Comparison of ENCODE assay signal across 15 mouse cellular contexts in the genomic region with DNA sequence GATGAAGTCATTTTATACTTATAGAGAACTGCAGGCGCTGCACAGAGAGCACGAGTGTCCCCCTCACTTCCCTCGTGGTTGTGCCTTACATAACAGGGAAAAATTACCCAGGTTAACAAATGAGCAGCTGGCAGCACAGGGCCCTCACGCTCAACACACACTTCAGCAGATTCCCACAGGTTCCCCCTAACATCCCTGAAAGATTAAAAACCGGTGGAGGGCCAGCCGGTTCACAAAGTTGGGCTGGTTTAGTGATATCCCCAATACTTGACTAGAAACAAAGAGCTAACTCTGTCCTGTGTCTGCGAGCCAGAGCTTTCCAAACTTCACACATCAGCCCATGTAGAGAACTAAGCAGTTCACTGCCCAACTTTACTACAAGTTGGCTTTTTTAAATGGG. TPM values are rescaled to one million over a fixed set of nuclear protein-coding genes. Genes with fewer than 3 reads are reported as not detected.
DNase-seq lines count a peak whose midpoint lies in the region; ATAC-seq and TF ChIP-seq lines count a peak whose summit lies in the region.
"Had no signal": no experiment of that assay in that cellular context is flagged by ENCODE, and none has a peak within 500 bp of the region (broad histone marks: within the 10 kb centered on the region; RNA-seq: fewer than 3 reads in every experiment).

No protein-coding gene starts in this region.

- H3K4me3 ChIP-seq in heart, adult 2 months, result no peak overlapping the region
- no peak overlapping the region for H3K4me3 ChIP-seq in limb, embryonic 13.5 days
- no peak overlapping the region for H3K4me3 ChIP-seq in limb, embryonic 10.5 days
- peak overlapping the region; percentile 20; the same call in 1 of the 2 replicates for H3K4me3 ChIP-seq in brown adipose tissue, adult 24 weeks (ENCODE audit: insufficient read depth, low read depth, low read length)
- no peak overlapping the region for H3K4me3 ChIP-seq in lung, postnatal 0 days (ENCODE audit: low read depth, low read length)
- H3K4me3 ChIP-seq: forebrain, embryonic 13.5 days had no signal

- TF ChIP-seq POLR2A in heart, adult 2 months (IDR thresholded peaks at IDR 0.05; ENCODE audit: insufficient read depth, low read depth, low read length), result no peak

- no peak for ATAC-seq in limb, embryonic 13.5 days (ENCODE audit: low FRiP score, low read depth)
- no peak for ATAC-seq in lung, postnatal 0 days
- ATAC-seq in activated CD4-positive, CD25-positive, alpha-beta regulatory T cell, adult 4 months, result no peak
- ATAC-seq: forebrain, embryonic 13.5 days had no signal

- H3K4me1 ChIP-seq in heart, adult 2 months (ENCODE audit: control insufficient read depth, insufficient read depth, low read length), result peaks cover 18% of the 10 kb centered on the region
- H3K4me1 ChIP-seq in limb, embryonic 13.5 days, result peaks cover 30% of the 10 kb centered on the region
- H3K4me1 ChIP-seq in limb, embryonic 10.5 days, result peaks cover 24% of the 10 kb centered on the region
- H3K4me1 ChIP-seq in brown adipose tissue, adult 24 weeks (ENCODE audit: control insufficient read depth, insufficient read depth, insufficient read length, low read length), result peaks cover 29% of the 10 kb centered on the region
- H3K4me1 ChIP-seq in lung, postnatal 0 days (ENCODE audit: insufficient read depth, low read depth, low read length), result peaks cover 15% of the 10 kb centered on the region

- H3K27me3 ChIP-seq in heart, adult 2 months (ENCODE audit: control insufficient read depth, insufficient read depth, low read length), result no peaks in the 10 kb centered on the region
- H3K27me3 ChIP-seq in limb, embryonic 13.5 days, result peaks cover 6% of the 10 kb centered on the region; the same call in 1 of the 2 replicates
- peaks cover 28% of the 10 kb centered on the region for H3K27me3 ChIP-seq in limb, embryonic 10.5 days (ENCODE audit: low read depth, poor library complexity, severe bottlenecking)
- no peaks in the 10 kb centered on the region for H3K27me3 ChIP-seq in lung, postnatal 0 days (replicated peaks; ENCODE audit: insufficient read depth, low read length)

- H3K4me2 ChIP-seq in limb, embryonic 13.5 days (replicated peaks), result peak overlapping the region; percentile 19; the same call in 1 of the 2 replicates
- peak overlapping the region; percentile 77 for H3K4me2 ChIP-seq in lung, postnatal 0 days (replicated peaks; ENCODE audit: low read depth, low read length)

- peaks cover 5% of the 10 kb centered on the region; the same call in 1 of the 2 replicates for H3K79me2 ChIP-seq in heart, adult 2 months (replicated peaks; ENCODE audit: control insufficient read depth, insufficient read depth, low read length)

- TF ChIP-seq EP300 in heart, adult 2 months (IDR thresholded peaks at IDR 0.05; ENCODE audit: insufficient read depth, low read depth, low read length), result no peak
- TF ChIP-seq EP300 in lung, postnatal 0 days (IDR thresholded peaks at IDR 0.05), result no peak

- no peaks in the 10 kb centered on the region; the same call in 1 of the 2 replicates for H3K9me3 ChIP-seq in limb, embryonic 13.5 days
- no peaks in the 10 kb centered on the region for H3K9me3 ChIP-seq in limb, embryonic 10.5 days (replicated peaks)
- no peaks in the 10 kb centered on the region for H3K9me3 ChIP-seq in lung, postnatal 0 days (ENCODE audit: low read length)
- H3K9me3 ChIP-seq: forebrain, embryonic 13.5 days had no signal

- TF ChIP-seq CTCF in heart, adult 2 months (IDR thresholded peaks at IDR 0.05), result no peak
- no peak for TF ChIP-seq CTCF in lung, postnatal 0 days (IDR thresholded peaks at IDR 0.05)

- peak overlapping the region; percentile 99 for H3K27ac ChIP-seq in heart, adult 2 months
- H3K27ac ChIP-seq in limb, embryonic 13.5 days, result 0 out of 2 replicates have a peak overlapping the region, but pooled peaks have one; percentile 15
- no peak overlapping the region for H3K27ac ChIP-seq in limb, embryonic 10.5 days
- H3K27ac ChIP-seq in brown adipose tissue, adult 24 weeks (replicated peaks; ENCODE audit: low read depth, low read length), result peak overlapping the region; percentile 93
- peak overlapping the region; percentile 39; the same call in 1 of the 2 replicates for H3K27ac ChIP-seq in lung, postnatal 0 days (ENCODE audit: low read length)
- H3K27ac ChIP-seq: forebrain, embryonic 13.5 days had no signal

- peak in 1 of 2 experiments; percentile 32 for DNase-seq in heart, adult 2 months
- no peak for DNase-seq in heart, postnatal 4 days
- no peak for DNase-seq in limb, embryonic 10.5 days (ENCODE audit: low spot score)
- DNase-seq in lung, postnatal 0 days (ENCODE audit: low spot score), result peak; percentile 54
- DNase-seq in ovary, postnatal 10 days (ENCODE audit: low spot score), result no peak
- DNase-seq: cerebellum, adult 11-12 months; kidney, adult 18-20 months; right cerebral cortex, postnatal 14 days; thymus, adult 18-20 months had no signal

- WGBS in heart, adult 2 months, result 24% methylated on average over 7 of the region's 7 CpGs
- WGBS in limb, embryonic 13.5 days, result 53% methylated on average over 7 of the region's 7 CpGs
- 82% methylated on average over 7 of the region's 7 CpGs for WGBS in limb, embryonic 10.5 days
- 33% methylated on average over 7 of the region's 7 CpGs for WGBS in lung, postnatal 0 days

- intact Hi-C loops in heart, adult 2 months (cut with DNase I), result loop anchor here (5.0 to 10.0 kb wide), 8 partner anchors 73 to 666 kb away; no protein-coding TSS in a partner anchor

- H3K36me3 ChIP-seq in heart, adult 2 months (ENCODE audit: control insufficient read depth, insufficient read depth, low read length), result peaks cover 14% of the 10 kb centered on the region
- no peaks in the 10 kb centered on the region for H3K36me3 ChIP-seq in limb, embryonic 13.5 days
- H3K36me3 ChIP-seq in limb, embryonic 10.5 days, result no peaks in the 10 kb centered on the region
- no peaks in the 10 kb centered on the region for H3K36me3 ChIP-seq in lung, postnatal 0 days (ENCODE audit: insufficient read depth, low read length)
- H3K36me3 ChIP-seq: G1E had no signal

- H3K9ac ChIP-seq in heart, adult 2 months (ENCODE audit: low read depth, low read length), result 0 out of 2 replicates have a peak overlapping the region, but pooled peaks have one; percentile 41
- H3K9ac ChIP-seq in limb, embryonic 13.5 days, result no peak overlapping the region
- no peak overlapping the region for H3K9ac ChIP-seq in lung, postnatal 0 days (replicated peaks; ENCODE audit: low read depth)
- H3K9ac ChIP-seq: forebrain, embryonic 13.5 days had no signal

RNA-seq across cellular contexts. Expression of a gene that starts 3.7 kb away (rescaled TPM):
- 10 to 100 TPM; 78.9 to 88.5 TPM for total RNA-seq in heart, adult 2 months (2021)
- 34.6 and 46.9 TPM in 2 replicates for polyA plus RNA-seq in heart, adult 2 months (2012; rRNA removed)
- 100 to 1,000 TPM; 103 to 110 TPM for total RNA-seq in heart, postnatal 4 days (2021)
- 14.9 and 15.0 TPM in 2 replicates for polyA plus RNA-seq in limb, embryonic 13.5 days (2015; fragmentation: Nextera tagmentation; extraction: Ambion mirVana)
- polyA plus RNA-seq in limb, embryonic 10.5 days (2016; fragmentation: Nextera tagmentation; extraction: Ambion mirVana), result 7.5 and 9.0 TPM in 2 replicates
- polyA plus RNA-seq in brown adipose tissue, adult 24 weeks (2012; ENCODE audit: insufficient read depth, insufficient read length, missing spikeins), result 18.1 and 23.5 TPM in 2 replicates
- polyA plus RNA-seq in lung, postnatal 0 days (2015; fragmentation: Nextera tagmentation; extraction: Ambion mirVana), result 35.9 and 42.3 TPM in 2 replicates
- not detected for polyA plus RNA-seq in activated CD4-positive, CD25-positive, alpha-beta regulatory T cell, adult 4 months (2017; shearing (Covaris generic))
- total RNA-seq: monocyte, adult 5-6 weeks had no signal
- polyA plus RNA-seq: G1E had no signal
